Mouse (Mus musculus) MEL (cell line): ENCODE results near the gene Myof. TPM values are rescaled to one million over a fixed set of nuclear protein-coding genes. Genes with fewer than 3 reads are reported as not detected.

Experiments
- DNase-seq: peaks from one replicate; pipeline ENCODE4 v3.0.0; 2011; ENCODE audit warnings: low read depth, low spot score
- H3K27ac ChIP-seq: 2 replicates; pipeline ENCODE4 v1.5.1; 2012; ENCODE audit warnings: low read depth, mild to moderate bottlenecking, control low read depth, low read length, moderate library complexity; ENCODE audit not compliant: control insufficient read depth
- H3K27me3 ChIP-seq, 2 experiments: fragments of 150-350 bp in 1 of 2; sonication (generic) in 1 of 2; 2 replicates each; pipeline ENCODE4 v1.6.1; 2012; ENCODE audit warnings: low read length in 2 of 2, mild to moderate bottlenecking in 2 of 2, improper control_type of control experiment in 1 of 2, moderate library complexity in 1 of 2; ENCODE audit not compliant: insufficient read depth in 2 of 2, control insufficient read depth in 1 of 2
- H3K36me3 ChIP-seq, 2 experiments: 2 replicates each; pipeline ENCODE4 v1.6.1; 2012 to 2014; ENCODE audit warnings: low read length in 2 of 2, improper control_type of control experiment in 1 of 2, inconsistent platforms in 1 of 2, mild to moderate bottlenecking in 1 of 2; ENCODE audit not compliant: insufficient read depth in 2 of 2, control insufficient read depth in 1 of 2
- H3K4me1 ChIP-seq, 2 experiments: fragments of 150-350 bp in 1 of 2; sonication (generic) in 1 of 2; 2 replicates each; pipeline ENCODE4 v1.6.1; 2012; ENCODE audit warnings: low read length in 2 of 2, improper control_type of control experiment in 1 of 2, mild to moderate bottlenecking in 1 of 2; ENCODE audit not compliant: insufficient read depth in 2 of 2, control insufficient read depth in 1 of 2
- H3K4me3 ChIP-seq, 2 experiments: fragments of 150-350 bp in 1 of 2; sonication (generic) in 1 of 2; 2 replicates each; pipeline ENCODE4 v1.5.1; 2012; ENCODE audit warnings: low read depth in 2 of 2, low read length in 2 of 2, mild to moderate bottlenecking in 2 of 2, moderate library complexity in 2 of 2, control low read depth in 1 of 2, improper control_type of control experiment in 1 of 2; ENCODE audit not compliant: control insufficient read depth in 1 of 2, insufficient read depth in 1 of 2
- H3K79me2 ChIP-seq: 2 replicates; pipeline ENCODE4 v1.6.1; 2012; ENCODE audit warnings: mild to moderate bottlenecking, low read length, moderate library complexity; ENCODE audit not compliant: control insufficient read depth, poor library complexity, insufficient read depth
- H3K9ac ChIP-seq: 2 replicates; pipeline ENCODE4 v1.6.1; 2012; ENCODE audit warnings: low read depth, mild to moderate bottlenecking, control low read depth, low read length, moderate library complexity; ENCODE audit not compliant: control insufficient read depth, poor library complexity, severe bottlenecking
- H3K9me3 ChIP-seq: fragments of 150-350 bp; sonication (generic); replicated peaks from 2 replicates; pipeline ENCODE4 v1.6.1; 2012; ENCODE audit warnings: mild to moderate bottlenecking, low read length, improper control_type of control experiment, moderate library complexity; ENCODE audit not compliant: insufficient read depth
- BHLHE40 ChIP-seq: IDR thresholded peaks from 2 replicates; pipeline ENCODE4 v1.6.1; 2012; ENCODE audit warnings: low read depth, mild to moderate bottlenecking, inconsistent platforms, low read length, improper control_type of control experiment, borderline replicate concordance
- CHD2 ChIP-seq: IDR thresholded peaks from 2 replicates; pipeline ENCODE4 v1.6.1; 2011; ENCODE audit warnings: low read length, improper control_type of control experiment
- E2F4 ChIP-seq: IDR thresholded peaks from 2 replicates; pipeline ENCODE4 v1.6.1; 2011; ENCODE audit warnings: low read depth, low read length, improper control_type of control experiment, borderline replicate concordance
- EP300 ChIP-seq, 2 experiments: IDR thresholded peaks; 2 replicates each; pipeline ENCODE4 v1.6.1; 2011; ENCODE audit warnings: improper control_type of control experiment in 2 of 2, low read length in 2 of 2, low read depth in 1 of 2, mild to moderate bottlenecking in 1 of 2
- GABPA ChIP-seq: IDR thresholded peaks from 2 replicates; pipeline ENCODE4 v1.6.1; 2012; ENCODE audit warnings: low read depth, mild to moderate bottlenecking, inconsistent platforms, low read length, improper control_type of control experiment, moderate library complexity
- GATA1 ChIP-seq: IDR thresholded peaks from 2 replicates; pipeline ENCODE4 v1.6.1; 2011; ENCODE audit warnings: low read depth, low read length, improper control_type of control experiment
- HCFC1 ChIP-seq: IDR thresholded peaks from 2 replicates; pipeline ENCODE4 v1.6.1; 2012; ENCODE audit warnings: low read depth, mild to moderate bottlenecking, inconsistent platforms, low read length, improper control_type of control experiment, moderate library complexity
- JUND ChIP-seq: IDR thresholded peaks from 2 replicates; pipeline ENCODE4 v1.6.1; 2011; ENCODE audit warnings: low read depth, mild to moderate bottlenecking, improper control_type of control experiment, low read length
- MAFK ChIP-seq: IDR thresholded peaks from 2 replicates; pipeline ENCODE4 v1.6.1; 2011; ENCODE audit warnings: low read depth, mild to moderate bottlenecking, low read length, improper control_type of control experiment, borderline replicate concordance
- MAX ChIP-seq: IDR thresholded peaks from 2 replicates; pipeline ENCODE4 v1.6.1; 2011; ENCODE audit warnings: low read length, improper control_type of control experiment
- MAZ ChIP-seq: IDR thresholded peaks from 2 replicates; pipeline ENCODE4 v1.6.1; 2012; ENCODE audit warnings: low read depth, mild to moderate bottlenecking, inconsistent platforms, low read length, improper control_type of control experiment
- MEF2A ChIP-seq: IDR thresholded peaks from 2 replicates; pipeline ENCODE4 v1.6.1; 2014; ENCODE audit warnings: low read depth, mild to moderate bottlenecking, inconsistent platforms, low read length, improper control_type of control experiment; ENCODE audit not compliant: poor library complexity, insufficient replicate concordance, severe bottlenecking; ENCODE audit errors: extremely low read depth
- MXI1 ChIP-seq: IDR thresholded peaks from 2 replicates; pipeline ENCODE4 v1.6.1; 2011; ENCODE audit warnings: mild to moderate bottlenecking, low read depth, low read length, improper control_type of control experiment
- MYB ChIP-seq: IDR thresholded peaks from 2 replicates; pipeline ENCODE4 v1.6.1; 2011; ENCODE audit warnings: mild to moderate bottlenecking, low read depth, low read length, improper control_type of control experiment
- POLR2AphosphoS5 ChIP-seq: IDR thresholded peaks from 2 replicates; pipeline ENCODE4 v1.6.1; 2012; ENCODE audit warnings: low read depth, borderline replicate concordance, mild to moderate bottlenecking, inconsistent platforms, low read length, moderate library complexity, mixed read lengths
- RAD21 ChIP-seq: IDR thresholded peaks from 2 replicates; pipeline ENCODE4 v1.6.1; 2011; ENCODE audit warnings: mild to moderate bottlenecking, low read depth, low read length, improper control_type of control experiment
- RCOR1 ChIP-seq: IDR thresholded peaks from 2 replicates; pipeline ENCODE4 v1.6.1; 2012; ENCODE audit warnings: low read depth, mild to moderate bottlenecking, inconsistent platforms, low read length, improper control_type of control experiment
- SIN3A ChIP-seq: IDR thresholded peaks from 2 replicates; pipeline ENCODE4 v1.6.1; 2012; ENCODE audit warnings: low read length, improper control_type of control experiment, inconsistent platforms
- SMC3 ChIP-seq: IDR thresholded peaks from 2 replicates; pipeline ENCODE4 v1.6.1; 2011; ENCODE audit warnings: low read depth, low read length, improper control_type of control experiment
- TCF12 ChIP-seq: IDR thresholded peaks from 2 replicates; pipeline ENCODE4 v1.6.1; 2014; ENCODE audit warnings: low read depth, mild to moderate bottlenecking, inconsistent platforms, low read length, improper control_type of control experiment, moderate library complexity
- UBTF ChIP-seq: IDR thresholded peaks from 2 replicates; pipeline ENCODE4 v1.6.1; 2012; ENCODE audit warnings: low read depth, mild to moderate bottlenecking, inconsistent platforms, low read length, improper control_type of control experiment, moderate library complexity, borderline replicate concordance; ENCODE audit not compliant: insufficient read depth
- USF1 ChIP-seq: IDR thresholded peaks from 2 replicates; pipeline ENCODE4 v1.6.1; 2014; ENCODE audit warnings: low read depth, mild to moderate bottlenecking, inconsistent platforms, low read length, improper control_type of control experiment, moderate library complexity
- USF2 ChIP-seq, 2 experiments: IDR thresholded peaks; 2 replicates each; pipeline ENCODE4 v1.6.1; 2011 to 2012; ENCODE audit warnings: improper control_type of control experiment in 2 of 2, low read length in 2 of 2, borderline replicate concordance in 1 of 2, inconsistent platforms in 1 of 2, low read depth in 1 of 2, mild to moderate bottlenecking in 1 of 2; ENCODE audit not compliant: insufficient read depth in 1 of 2
- ZC3H11A ChIP-seq: IDR thresholded peaks from 2 replicates; pipeline ENCODE4 v1.6.1; 2012; ENCODE audit warnings: low read depth, mild to moderate bottlenecking, inconsistent platforms, low read length, improper control_type of control experiment
- polyA plus RNA-seq, 2 experiments: library from polyadenylated mRNA; stranded (reverse) in 1 of 2; unstranded in 1 of 2; fragments of >175 nt in 1 of 2; fragments of >200 nt in 1 of 2; gene quantifications; 2 replicates each; pipeline versions ENCODE4 v1.2.1 to v1.2.4; 2012; ENCODE audit warnings: low replicate concordance in 2 of 2, low read depth in 1 of 2; ENCODE audit not compliant: insufficient read length in 2 of 2, insufficient read depth in 1 of 2, missing spikeins in 1 of 2
- total RNA-seq: library from RNA; depleted of rRNA; stranded (reverse); fragments of 300-350 nt; gene quantifications from 2 replicates; pipeline ENCODE4 v1.2.3, GENCODE M21; 2012

Gene Myof
- total and polyA plus RNA-seq, 3 experiments, result 0.04 TPM; not detected in 2

DNA sequence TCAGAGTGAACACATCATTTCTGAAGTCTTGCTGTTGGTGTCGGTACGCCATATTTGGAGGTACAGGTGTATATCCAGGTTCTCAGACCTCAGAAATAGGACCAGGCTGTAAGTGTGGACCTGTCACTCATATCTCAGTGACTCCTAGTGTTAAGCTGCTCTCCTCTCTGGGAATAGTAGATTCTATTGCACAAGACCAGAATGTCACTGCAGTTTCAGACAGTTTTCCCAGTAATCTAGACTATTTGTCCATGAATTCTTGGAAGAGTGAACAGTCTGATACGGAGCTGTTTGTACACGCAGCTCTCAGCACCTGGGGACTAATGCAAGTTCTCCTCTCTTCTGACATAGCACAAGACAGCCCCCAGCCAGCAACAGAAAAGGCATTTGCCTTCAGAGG, 42.4 kb downstream of the Myof start (continued):
- TF ChIP-seq RCOR1, result no peak
- no peak for TF ChIP-seq UBTF
- TF ChIP-seq MAFK, result no peak
- TF ChIP-seq MAX, result no peak

- Histone ChIP-seq H3K9me3 (no peaks in the 10 kb centered on the region), H3K36me3 (no peaks in the 10 kb centered on the region), H3K79me2 (no peaks in the 10 kb centered on the region), H3K27me3 (no peaks in the 10 kb centered on the region; a peak in 1 of 4 replicates), H3K4me1 (no peaks in the 10 kb centered on the region), H3K27ac (no peak overlapping the region), H3K9ac (no peak overlapping the region), H3K4me3 (no peak overlapping the region)
- DNase-seq, result no peak
- TF ChIP-seq CHD2, result no peak
- no peak for TF ChIP-seq MEF2A
- no peak for TF ChIP-seq RAD21
- no peak for TF ChIP-seq EP300 (IDR thresholded peaks at IDR 0.05; ENCODE audit: low read depth in 1 of 2, low read length in 2 of 2)
- no peak for TF ChIP-seq BHLHE40
- TF ChIP-seq GABPA, result no peak
- TF ChIP-seq POLR2AphosphoS5, result no peak
- no peak for TF ChIP-seq SMC3
- TF ChIP-seq ZC3H11A, result no peak
- TF ChIP-seq MAX, result no peak
- TF ChIP-seq JUND, result no peak
- TF ChIP-seq MYB, result no peak
- no peak for TF ChIP-seq SIN3A
Observed at GRCm38 (mm10) chr19:37999941-38000340, 43.4 kb downstream of the Myof start.

DNA sequence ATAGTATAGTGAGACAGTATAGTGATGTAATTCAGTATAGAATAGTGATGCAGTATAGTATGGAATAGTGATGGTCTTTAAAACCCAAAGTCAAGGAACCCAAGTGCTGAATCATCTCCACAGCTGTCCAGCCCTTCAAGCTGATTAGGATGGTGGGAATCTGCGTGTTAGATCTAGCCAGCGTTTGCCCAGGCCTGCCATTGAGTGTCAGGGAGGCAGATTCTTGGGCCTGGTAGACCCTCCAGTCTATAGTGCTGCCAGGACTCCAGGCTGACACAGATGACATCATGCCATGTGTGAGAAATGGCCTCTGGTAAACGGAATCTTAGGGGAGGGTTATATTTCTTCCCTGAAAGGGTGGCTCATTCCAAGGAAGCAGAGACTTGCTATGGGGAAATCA, 49.1 kb downstream of the Myof start:
- Histone ChIP-seq H3K36me3 (no peaks in the 10 kb centered on the region), H3K9me3 (no peaks in the 10 kb centered on the region), H3K27me3 (no peaks in the 10 kb centered on the region; a peak in 1 of 4 replicates), H3K27ac (no peak overlapping the region), H3K4me1 (no peaks in the 10 kb centered on the region), H3K4me3 (no peak overlapping the region), H3K79me2 (no peaks in the 10 kb centered on the region), H3K9ac (no peak overlapping the region)
- DNase-seq, result no peak
- TF ChIP-seq TCF12 (no peak), POLR2AphosphoS5 (no peak), USF2 (IDR thresholded peaks at IDR 0.05; ENCODE audit: borderline replicate concordance in 1 of 2, insufficient read depth in 1 of 2, low read depth in 1 of 2, low read length in 2 of 2) (no peak), E2F4 (no peak), GATA1 (no peak), MAZ (no peak), USF1 (no peak), ZC3H11A (no peak), MXI1 (no peak), JUND (no peak), RCOR1 (no peak), UBTF (no peak), BHLHE40 (no peak), HCFC1 (no peak)
